Mouse (Mus musculus) common myeloid progenitor, adult 5-6 weeks (primary cell): ENCODE results near the gene Tex2. TPM values are rescaled to one million over a fixed set of nuclear protein-coding genes. Genes with fewer than 3 reads are reported as not detected.

Source experiments
- ATAC-seq: replicated peaks from 2 replicates; pipeline ENCODE4 v1.8.0; 2016; ENCODE audit warnings: low read depth, mild to moderate bottlenecking, moderate TSS enrichment, inconsistent platforms; ENCODE audit not compliant: poor library complexity, severe bottlenecking
- total RNA-seq: library from RNA; stranded (forward); fragments of 200-1000, 187-1606 nt; gene quantifications from 2 replicates; pipeline ENCODE4 v1.2.3, GENCODE M21; 2017

The Tex2 gene
- total RNA-seq, 1 experiment from 2014 or later, result 54.8 TPM

GRCm38 (mm10) chr11:106465545-106465903 is 147.7 kb downstream of the Tex2 start:
- no peak for ATAC-seq

- no peak for ATAC-seq
Observed at GRCm38 (mm10) chr11:106464681-106465544, 148.3 kb downstream of the Tex2 start.

GRCm38 (mm10) chr11:106463845-106464244 is 149.4 kb downstream of the Tex2 start:
- no peak for ATAC-seq

GRCm38 (mm10) chr11:106462309-106462708 is 150.9 kb downstream of the Tex2 start:
- no peak for ATAC-seq

- ATAC-seq, result peak; percentile 39; the same call in 1 of the 2 replicates
Observed at GRCm38 (mm10) chr11:106461145-106461932, 151.9 kb downstream of the Tex2 start.

- 0 out of 2 replicates have a peak, but pooled peaks have one; percentile 43 for ATAC-seq
Observed at GRCm38 (mm10) chr11:106460671-106461070, 152.6 kb downstream of the Tex2 start.

- ATAC-seq, result no peak
Observed at GRCm38 (mm10) chr11:106458540-106458939, 154.7 kb downstream of the Tex2 start.

Other genes starting within 250 kb of the Tex2 start
- gene Prr29, start 248.0 kb downstream of the Tex2 start, total RNA-seq, result not detected in 2 replicates
- 54.6 and 70.8 TPM in 2 replicates for gene Icam2, start 225.3 kb downstream of the Tex2 start, total RNA-seq
- 21.1 and 32.6 TPM in 2 replicates for gene Ern1, start 125.6 kb downstream of the Tex2 start, total RNA-seq
- gene Pecam1, start 137.2 kb upstream of the Tex2 start, total RNA-seq, result 42.0 and 56.8 TPM in 2 replicates
- gene Milr1, start 137.8 kb upstream of the Tex2 start, total RNA-seq, result 54.7 and 67.1 TPM in 2 replicates
- 12.6 and 16.8 TPM in 2 replicates for gene Polg2, start 166.1 kb upstream of the Tex2 start, total RNA-seq
- gene Ddx5, start 175.8 kb upstream of the Tex2 start, total RNA-seq, result 1,468 and 1,558 TPM in 2 replicates
- gene Cep95, start 175.8 kb upstream of the Tex2 start, total RNA-seq, result 17.6 and 17.7 TPM in 2 replicates